Mouse (Mus musculus) spleen, adult 2 months (tissue): ENCODE measurements at regions not wholly inside any gene's neighbourhood (a gene's known extent, or its start where the extent isn't known, plus 50 kb on each side); places are given as distances from the start of the nearest gene placed in this dataset.

ENCODE experiments used
- DNase-seq, 2 experiments: peaks; one replicate each; pipeline versions ENCODE4 v3.0.0 to v3.0.0-alpha.2; 2012 to 2021; ENCODE audit warnings: low spot score in 2 of 2, low read depth in 1 of 2
- H3K27ac ChIP-seq: fragments of 200-500 bp; 2 replicates; pipeline ENCODE4 v1.5.1; 2012; ENCODE audit warnings: low read length, inconsistent platforms; ENCODE audit not compliant: insufficient read depth
- H3K27me3 ChIP-seq: fragments of 200-500 bp; 2 replicates; pipeline ENCODE4 v1.6.1; 2012; ENCODE audit warnings: mild to moderate bottlenecking, moderate library complexity, low read length, inconsistent platforms; ENCODE audit not compliant: control insufficient read depth, insufficient read depth
- H3K36me3 ChIP-seq: fragments of 200-500 bp; 2 replicates; pipeline ENCODE4 v1.6.1; 2012; ENCODE audit warnings: mild to moderate bottlenecking, low read length, inconsistent platforms; ENCODE audit not compliant: control insufficient read depth, insufficient read depth
- H3K4me1 ChIP-seq: fragments of 200-500 bp; 2 replicates; pipeline ENCODE4 v1.6.1; 2011; ENCODE audit warnings: inconsistent platforms; ENCODE audit not compliant: control insufficient read depth, insufficient read depth, insufficient read length
- H3K4me3 ChIP-seq: fragments of 200-500 bp; 2 replicates; pipeline ENCODE4 v1.5.1; 2011; ENCODE audit warnings: mild to moderate bottlenecking, inconsistent platforms; ENCODE audit not compliant: insufficient read depth, insufficient read length; ENCODE audit errors: extremely low read depth
- CTCF ChIP-seq: fragments of 200-500 bp; IDR thresholded peaks from 2 replicates; pipeline ENCODE4 v1.5.1; 2011; ENCODE audit warnings: mild to moderate bottlenecking, inconsistent platforms; ENCODE audit not compliant: insufficient read depth, insufficient read length, insufficient replicate concordance; ENCODE audit errors: extremely low read depth
- POLR2A ChIP-seq: fragments of 200-500 bp; IDR thresholded peaks from 2 replicates; pipeline ENCODE4 v1.6.1; 2011; ENCODE audit warnings: low read depth, low read length, inconsistent platforms
- WGBS: fragments of 180-500 bp; shearing (Covaris S2); methylation state at CpG from one replicate; pipeline ENCODE4 v1.1.7; 2018; 5-methylcytosine and 5-hydroxymethylcytosine counted together

GRCm38 (mm10) chr2:117048290-117048730 is 72.9 kb upstream of the Spred1 start:
- Histone ChIP-seq H3K36me3 (no peaks in the 10 kb centered on the region), H3K27me3 (no peaks in the 10 kb centered on the region; the same call in 1 of the 2 replicates), H3K4me3 (no peak overlapping the region), H3K27ac (no peak overlapping the region), H3K4me1 (no peaks in the 10 kb centered on the region)
- TF ChIP-seq CTCF (no peak), POLR2A (no peak)
- 80% methylated on average over 5 of the region's 5 CpGs for WGBS
- DNase-seq, result no peak

GRCm38 (mm10) chr2:117050061-117050460 is 71.1 kb upstream of the Spred1 start:
- Histone ChIP-seq H3K4me1 (no peaks in the 10 kb centered on the region), H3K27me3 (no peaks in the 10 kb centered on the region), H3K4me3 (no peak overlapping the region), H3K27ac (no peak overlapping the region), H3K36me3 (no peaks in the 10 kb centered on the region)
- 86% methylated on average over 2 of the region's 2 CpGs for WGBS
- DNase-seq, result no peak
- TF ChIP-seq CTCF (no peak), POLR2A (no peak)

GRCm38 (mm10) chr2:117064126-117064525 is 57.0 kb upstream of the Spred1 start:
- TF ChIP-seq CTCF (no peak), POLR2A (no peak)
- no peak for DNase-seq
- Histone ChIP-seq H3K4me1 (no peaks in the 10 kb centered on the region), H3K36me3 (no peaks in the 10 kb centered on the region), H3K27ac (no peak overlapping the region), H3K27me3 (no peaks in the 10 kb centered on the region), H3K4me3 (no peak overlapping the region)
- WGBS, result 91% methylated on average over 2 of the region's 2 CpGs

GRCm38 (mm10) chr2:117070348-117070747 is 50.8 kb upstream of the Spred1 start:
- Histone ChIP-seq H3K27ac (no peak overlapping the region), H3K4me3 (no peak overlapping the region), H3K36me3 (no peaks in the 10 kb centered on the region), H3K27me3 (no peaks in the 10 kb centered on the region), H3K4me1 (no peaks in the 10 kb centered on the region)
- 84% methylated on average over 6 of the region's 6 CpGs for WGBS
- DNase-seq, result no peak
- TF ChIP-seq POLR2A (no peak), CTCF (no peak)

GRCm38 (mm10) chr2:117071098-117071497 is 50.1 kb upstream of the Spred1 start:
- H3K36me3 ChIP-seq, result no peaks in the 10 kb centered on the region
- H3K27ac ChIP-seq, result no peak overlapping the region
- TF ChIP-seq CTCF (no peak), POLR2A (no peak)
- no peak overlapping the region for H3K4me3 ChIP-seq
- no peak for DNase-seq
- no peaks in the 10 kb centered on the region for H3K4me1 ChIP-seq
- no peaks in the 10 kb centered on the region for H3K27me3 ChIP-seq
